Comparison of ENCODE assay signal across 17 mouse cellular contexts in the genomic region with DNA sequence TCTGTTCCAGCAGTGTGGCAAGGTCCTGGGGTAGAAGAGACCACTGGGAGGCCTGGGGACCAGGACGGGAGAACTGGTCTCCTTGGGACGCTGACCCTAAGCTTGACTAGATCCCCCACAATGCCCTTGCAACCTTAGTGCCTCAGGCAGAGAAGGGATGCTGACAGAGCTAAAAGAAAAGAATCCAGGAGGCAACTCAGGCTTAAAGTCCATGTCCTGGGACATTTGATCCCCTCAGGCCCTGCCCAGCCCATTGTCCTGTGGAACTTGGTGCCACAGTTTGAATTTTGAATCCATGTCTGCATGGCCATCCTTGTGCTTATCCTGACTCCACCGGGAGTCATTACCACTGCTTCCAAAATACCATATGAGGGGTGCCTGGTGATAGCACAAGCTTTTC. TPM values are rescaled to one million over a fixed set of nuclear protein-coding genes. Genes with fewer than 3 reads are reported as not detected.
"Had no signal": no experiment of that assay in that cellular context is flagged by ENCODE, and none has a peak within 500 bp of the region (broad histone marks: within the 10 kb centered on the region; RNA-seq: fewer than 3 reads in every experiment).

No protein-coding gene starts in this region.

- ATAC-seq: hindbrain, embryonic 16.5 days; midbrain, embryonic 16.5 days had no signal

- H3K27ac ChIP-seq: hindbrain, embryonic 12.5 days; left cerebral cortex, adult 2 months; limb, embryonic 15.5 days; midbrain, embryonic 12.5 days; neural tube, embryonic 13.5 days had no signal

- H3K9me3 ChIP-seq: hindbrain, embryonic 12.5 days; limb, embryonic 15.5 days; midbrain, embryonic 12.5 days; neural tube, embryonic 13.5 days had no signal

- H3K9ac ChIP-seq: hindbrain, embryonic 12.5 days; limb, embryonic 15.5 days; midbrain, embryonic 12.5 days; neural tube, embryonic 13.5 days had no signal

- H3K4me3 ChIP-seq: hindbrain, embryonic 12.5 days; left cerebral cortex, adult 2 months; limb, embryonic 15.5 days; midbrain, embryonic 12.5 days; neural tube, embryonic 13.5 days had no signal

- DNase-seq: lung, adult 18-20 months; retina, postnatal 1 day; right cerebral cortex, postnatal 4 days; spleen, adult 18-20 months; thymus, adult 2 months; thymus, postnatal 25 days had no signal

- H3K27me3 ChIP-seq: hindbrain, embryonic 12.5 days; limb, embryonic 15.5 days; midbrain, embryonic 12.5 days; neural tube, embryonic 13.5 days had no signal

- H3K4me1 ChIP-seq: hindbrain, embryonic 12.5 days; limb, embryonic 15.5 days; midbrain, embryonic 12.5 days; neural tube, embryonic 13.5 days had no signal

- H3K4me2 ChIP-seq: hindbrain, embryonic 12.5 days; limb, embryonic 15.5 days; midbrain, embryonic 12.5 days; neural tube, embryonic 13.5 days had no signal

RNA-seq across cellular contexts. Expression of gene Sept12, which starts 51.5 kb away (rescaled TPM):
- polyA plus RNA-seq: hindbrain, embryonic 12.5 days; hindbrain, embryonic 16.5 days; intestine, embryonic 14.5 days; limb, embryonic 11.5 days; limb, embryonic 15.5 days; lung, embryonic 16.5 days; midbrain, embryonic 12.5 days; midbrain, embryonic 16.5 days; neural tube, embryonic 13.5 days; stomach, embryonic 14.5 days had no signal
